Mouse (Mus musculus) midbrain, postnatal 0 days (tissue): ENCODE measurements around the gene Pbx1. TPM values are rescaled to one million over a fixed set of nuclear protein-coding genes. Genes with fewer than 3 reads are reported as not detected.
A peak's percentile ranks its signal among the peaks of the same experiment; 100 is the strongest.

Experiments
- ATAC-seq: fragments of 200-750 bp; cut with Nextera tagmentation; 2 replicates; pipeline ENCODE4 v1.8.0; 2017; ENCODE audit warnings: moderate number of reproducible peaks, mild to moderate bottlenecking, moderate TSS enrichment, moderate library complexity; ENCODE audit not compliant: low FRiP score
- DNase-seq: peaks from one replicate; pipeline ENCODE4 v3.0.0-alpha.2; 2015; ENCODE audit warnings: low spot score
- H3K27ac ChIP-seq: fragments of 300-500 bp; sonication (generic); 2 replicates; pipeline ENCODE4 v1.5.1; 2014; ENCODE audit warnings: low read depth, mild to moderate bottlenecking, low read length, mixed read lengths
- H3K27me3 ChIP-seq: fragments of 300-500 bp; sonication (generic); 2 replicates; pipeline ENCODE4 v1.6.1; 2014; ENCODE audit warnings: low read length, control low read depth, mixed read lengths; ENCODE audit not compliant: insufficient read depth
- H3K36me3 ChIP-seq: fragments of 300-500 bp; sonication (generic); 2 replicates; pipeline ENCODE4 v1.6.1; 2014; ENCODE audit warnings: low read length, control low read depth, mixed read lengths; ENCODE audit not compliant: insufficient read depth
- H3K4me1 ChIP-seq: fragments of 300-500 bp; sonication (generic); 2 replicates; pipeline ENCODE4 v1.6.1; 2014; ENCODE audit warnings: mild to moderate bottlenecking, control low read depth, antibody characterized with exemption, low read length, mixed read lengths; ENCODE audit not compliant: insufficient read depth
- H3K4me2 ChIP-seq: fragments of 300-500 bp; sonication (generic); 2 replicates; pipeline ENCODE4 v1.6.1; 2014; ENCODE audit warnings: low read depth, mild to moderate bottlenecking, low read length, mixed read lengths; ENCODE audit not compliant: poor library complexity, severe bottlenecking
- H3K4me3 ChIP-seq: fragments of 300-500 bp; sonication (generic); 2 replicates; pipeline ENCODE4 v1.5.1; 2014; ENCODE audit warnings: low read depth, mild to moderate bottlenecking, low read length, moderate library complexity
- H3K9ac ChIP-seq: fragments of 300-500 bp; sonication (generic); replicated peaks from 2 replicates; pipeline ENCODE4 v1.6.1; 2014; ENCODE audit warnings: mild to moderate bottlenecking, low read length, moderate library complexity, mixed read lengths; ENCODE audit not compliant: poor library complexity, severe bottlenecking
- H3K9me3 ChIP-seq: fragments of 300-500 bp; sonication (generic); 2 replicates; pipeline ENCODE4 v1.6.1; 2016; ENCODE audit warnings: low read length, control low read depth
- CTCF ChIP-seq: IDR thresholded peaks from 2 replicates; pipeline ENCODE4 v1.5.1; 2016; ENCODE audit warnings: antibody characterized with exemption, mild to moderate bottlenecking
- WGBS: fragments of 180-500 bp; shearing (Covaris S2); extraction: QIAGEN DNeasy Blood & Tissue Kit; methylation state at CpG from one replicate; pipeline ENCODE4 v1.1.7; 2014; 5-methylcytosine and 5-hydroxymethylcytosine counted together
- polyA plus RNA-seq: library from polyadenylated mRNA; unstranded; fragments of >200 nt; fragmentation: Nextera tagmentation; extraction: Ambion mirVana; gene quantifications from 2 replicates; pipeline ENCODE4 v1.2.1, GENCODE M21; 2015
- total RNA-seq: library from RNA; depleted of rRNA; stranded (reverse); fragments of >200 nt; gene quantifications from 2 replicates; pipeline ENCODE4 v1.2.3, GENCODE M21; 2014

Gene Pbx1
- total and polyA plus RNA-seq, 2 experiments from 2014 or later, result 57.6 to 83.4 TPM

DNA sequence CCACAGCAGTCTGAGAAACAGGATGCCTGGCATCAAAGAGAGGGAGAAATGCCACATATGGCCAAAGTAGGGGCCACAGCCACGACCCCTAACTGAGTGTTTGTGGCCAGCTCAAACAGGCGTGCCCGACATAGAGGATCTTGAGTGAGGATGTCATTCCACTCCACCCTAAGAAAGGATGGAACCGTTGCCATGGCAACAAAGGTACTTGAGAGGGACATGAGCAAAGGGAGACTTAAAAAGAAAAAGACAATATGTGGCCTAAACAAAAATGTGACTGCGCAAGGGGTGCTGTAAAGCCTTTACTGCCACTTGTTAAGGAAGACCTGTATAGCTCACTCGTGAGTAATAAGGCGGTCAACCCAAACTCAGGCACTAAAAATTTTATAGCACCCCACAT, 67.7 kb downstream of the Pbx1 start:
- H3K4me1 ChIP-seq, result peaks cover 13% of the 10 kb centered on the region
- 46% methylated on average over 7 of the region's 7 CpGs for WGBS

DNA sequence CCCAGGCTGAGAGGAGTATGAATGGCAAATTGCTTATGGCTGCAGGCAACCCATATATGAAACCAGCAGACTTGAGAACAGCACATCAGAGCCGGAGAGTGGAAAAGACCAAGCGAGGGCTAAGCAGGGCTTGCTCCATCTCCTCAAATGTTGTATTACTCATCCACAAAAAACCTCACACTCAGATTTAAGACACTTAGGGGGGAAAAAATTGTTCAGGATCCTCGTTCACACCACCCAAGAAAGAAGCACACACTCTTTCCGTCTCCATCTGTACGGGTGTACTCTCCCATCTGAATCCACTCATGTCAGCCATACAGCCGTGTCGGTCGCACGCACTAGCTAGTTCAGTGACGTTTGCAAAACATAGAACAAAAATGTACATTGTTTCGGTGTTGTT, 69.0 kb downstream of the Pbx1 start:
- no peak overlapping the region for H3K9ac ChIP-seq
- TF ChIP-seq CTCF, result no peak
- no peaks in the 10 kb centered on the region for H3K27me3 ChIP-seq
- H3K4me3 ChIP-seq, result no peak overlapping the region
- no peak for ATAC-seq
- H3K36me3 ChIP-seq, result no peaks in the 10 kb centered on the region
- H3K4me1 ChIP-seq, result peaks cover 25% of the 10 kb centered on the region
- 86% methylated on average over 11 of the region's 11 CpGs for WGBS
- no peak overlapping the region for H3K27ac ChIP-seq
- no peak overlapping the region for H3K4me2 ChIP-seq
- H3K9me3 ChIP-seq, result no peaks in the 10 kb centered on the region
- DNase-seq, result no peak

More for the DNA sequence above, 67.7 kb downstream of the Pbx1 start:
- Histone ChIP-seq H3K27me3 (no peaks in the 10 kb centered on the region), H3K9me3 (no peaks in the 10 kb centered on the region), H3K4me3 (no peak overlapping the region), H3K36me3 (no peaks in the 10 kb centered on the region), H3K27ac (no peak overlapping the region), H3K9ac (no peak overlapping the region), H3K4me2 (no peak overlapping the region)
- ATAC-seq (no peak), DNase-seq (peak; percentile 55)
- TF ChIP-seq CTCF, result no peak

DNA sequence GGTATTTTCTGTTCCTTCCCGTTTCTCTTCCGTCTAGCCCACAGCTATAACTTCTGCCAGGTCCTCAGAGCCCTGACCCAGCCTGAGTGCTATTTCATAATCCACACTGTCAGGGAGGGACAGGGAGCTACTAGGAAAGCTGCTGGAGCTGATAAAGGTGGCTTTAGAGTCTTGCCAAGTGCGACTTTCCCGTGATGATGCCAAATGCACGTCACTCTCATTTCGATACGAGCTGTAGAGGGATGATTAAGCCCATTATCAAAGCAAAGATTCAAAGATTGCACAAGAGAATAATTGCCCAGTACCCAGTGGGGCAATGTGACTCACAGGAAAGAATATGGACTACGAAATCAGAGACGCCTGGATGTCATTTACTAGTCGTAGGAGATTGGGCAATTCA, 69.6 kb downstream of the Pbx1 start:
- H3K27me3 ChIP-seq, result no peaks in the 10 kb centered on the region
- H3K4me1 ChIP-seq, result peaks cover 29% of the 10 kb centered on the region
- no peak overlapping the region for H3K4me2 ChIP-seq
- no peak for TF ChIP-seq CTCF
- no peak overlapping the region for H3K27ac ChIP-seq
- WGBS, result 51% methylated on average over 10 of the region's 10 CpGs
- H3K9me3 ChIP-seq, result no peaks in the 10 kb centered on the region
- H3K36me3 ChIP-seq, result no peaks in the 10 kb centered on the region
- H3K4me3 ChIP-seq, result no peak overlapping the region
- DNase-seq (no peak), ATAC-seq (no peak)
- no peak overlapping the region for H3K9ac ChIP-seq

DNA sequence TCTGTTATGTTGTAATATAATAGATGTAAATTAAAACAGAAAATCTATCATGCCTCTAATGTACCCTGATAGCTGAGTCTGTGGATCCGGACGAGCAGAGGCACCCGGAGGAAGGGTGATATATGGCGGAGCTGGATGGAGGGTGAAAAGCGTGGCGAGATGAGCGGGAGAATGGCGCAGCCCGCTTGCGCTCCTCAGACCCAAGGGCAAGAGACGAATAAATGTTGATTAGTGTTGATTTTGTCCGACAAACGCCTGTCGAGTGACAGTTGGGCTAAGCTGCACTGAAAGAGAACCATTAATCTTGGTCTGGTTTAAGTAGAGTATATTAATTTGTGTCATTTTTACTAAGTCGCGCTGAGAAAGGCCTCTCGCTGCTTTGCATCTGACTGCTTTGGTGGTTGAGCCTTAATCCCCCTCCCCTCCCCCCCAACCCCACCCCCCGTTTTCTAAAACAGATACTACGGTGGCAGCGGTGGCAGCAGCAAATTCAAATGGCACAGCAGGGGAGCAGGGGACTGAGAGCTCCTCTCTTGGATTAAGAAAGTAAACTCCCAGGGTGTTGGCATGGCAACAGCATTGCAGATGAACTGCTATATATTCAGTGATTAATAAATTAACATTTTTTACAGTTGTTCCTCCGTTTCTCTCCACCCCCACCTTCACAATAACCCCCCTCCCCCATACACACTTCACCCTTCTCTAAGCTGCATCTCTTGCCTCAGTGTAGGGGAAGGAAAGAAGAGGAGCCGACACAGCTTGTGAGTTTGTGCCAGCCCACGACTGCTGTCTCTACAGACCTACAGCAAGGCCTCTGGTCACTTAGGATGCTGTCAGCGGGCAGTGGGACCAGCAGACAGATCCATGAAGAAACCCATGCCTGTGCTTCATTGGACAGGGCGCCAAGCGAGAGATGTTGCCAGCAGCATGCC, 74.1 kb downstream of the Pbx1 start:
- Histone ChIP-seq H3K27ac (peak overlapping the region; percentile 65), H3K27me3 (no peaks in the 10 kb centered on the region), H3K4me2 (peak overlapping the region; percentile 54), H3K4me1 (peaks cover 50% of the 10 kb centered on the region), H3K36me3 (no peaks in the 10 kb centered on the region), H3K4me3 (peak overlapping the region; percentile 23; the same call in 1 of the 2 replicates), H3K9me3 (no peaks in the 10 kb centered on the region), H3K9ac (0 out of 2 replicates have a peak overlapping the region, but pooled peaks have one; percentile 19)
- no peak for TF ChIP-seq CTCF
- ATAC-seq (peak; percentile 59), DNase-seq (peak; percentile 84)
- 5% methylated on average over 26 of the region's 26 CpGs for WGBS

DNA sequence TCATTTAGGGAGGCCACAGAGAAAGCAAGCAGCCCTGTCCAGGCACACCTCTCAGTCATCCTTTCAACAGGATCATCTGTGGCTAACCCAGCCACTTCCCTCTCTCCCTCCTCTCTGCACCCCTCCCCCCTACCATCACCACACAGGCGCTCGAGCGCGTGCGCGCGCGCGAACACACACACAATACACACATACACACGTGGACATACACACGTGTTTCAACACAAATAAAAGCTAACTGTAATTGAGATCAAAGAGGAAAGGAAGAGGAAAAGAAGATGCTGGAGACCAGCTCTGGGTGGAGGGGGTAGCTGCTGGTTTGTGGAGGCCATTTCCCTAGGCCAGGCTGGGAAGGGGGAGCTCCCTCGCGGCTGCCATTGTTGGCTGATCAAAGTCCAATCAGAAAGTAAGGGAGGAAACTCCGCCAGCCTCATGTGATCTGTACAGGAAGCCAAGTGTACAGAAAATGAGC, 75.1 kb downstream of the Pbx1 start:
- peak overlapping the region; percentile 19 for H3K4me3 ChIP-seq
- ATAC-seq (peak; percentile 59), DNase-seq (peak; percentile 83)
- no peak overlapping the region for H3K9ac ChIP-seq
- peak overlapping the region; percentile 54 for H3K4me2 ChIP-seq
- no peak for TF ChIP-seq CTCF
- peaks cover 46% of the 10 kb centered on the region for H3K4me1 ChIP-seq
- WGBS, result 1% methylated on average over 14 of the region's 14 CpGs
- no peaks in the 10 kb centered on the region for H3K27me3 ChIP-seq
- H3K36me3 ChIP-seq, result no peaks in the 10 kb centered on the region
- peak overlapping the region; percentile 63 for H3K27ac ChIP-seq
- H3K9me3 ChIP-seq, result no peaks in the 10 kb centered on the region

DNA sequence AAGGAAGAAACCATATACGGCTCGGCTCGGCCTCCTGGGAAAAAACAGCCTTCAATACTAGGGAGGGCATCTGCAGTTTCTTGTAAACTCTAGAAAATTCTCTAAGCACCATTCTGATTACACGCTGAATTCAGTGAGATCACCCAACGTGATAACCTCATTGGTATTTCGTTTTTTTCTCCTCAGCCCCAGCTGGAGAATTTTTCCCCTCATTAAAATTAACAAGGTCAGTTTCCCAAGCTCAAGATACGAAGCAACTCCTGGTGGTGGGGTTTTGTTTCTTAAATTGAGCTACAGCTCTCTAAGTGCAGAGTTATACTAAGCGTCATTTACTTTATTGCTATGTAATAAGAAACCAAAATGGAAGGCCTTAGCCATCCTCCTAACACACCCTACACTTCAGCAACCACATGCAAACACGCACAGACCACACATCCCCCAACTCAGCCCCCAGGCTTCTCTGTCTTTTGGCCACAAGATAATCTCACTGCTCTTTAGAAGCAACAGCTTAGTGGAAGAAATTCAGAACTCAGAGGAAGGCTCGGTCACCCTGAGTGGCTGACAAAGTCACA, 76.0 kb downstream of the Pbx1 start:
- WGBS, result 38% methylated on average over 10 of the region's 10 CpGs
- Histone ChIP-seq H3K4me2 (no peak overlapping the region), H3K27ac (0 out of 2 replicates have a peak overlapping the region, but pooled peaks have one; percentile 63), H3K4me3 (no peak overlapping the region), H3K4me1 (peaks cover 46% of the 10 kb centered on the region), H3K36me3 (0 out of 2 replicates have a peak, but pooled peaks cover 2% of the 10 kb centered on the region), H3K9ac (no peak overlapping the region), H3K9me3 (no peaks in the 10 kb centered on the region), H3K27me3 (no peaks in the 10 kb centered on the region)
- ATAC-seq, result no peak
- no peak for TF ChIP-seq CTCF
- no peak for DNase-seq
